Mouse (Mus musculus) skeletal muscle tissue, postnatal 0 days (tissue): ENCODE results near the gene Folh1. TPM values are rescaled to one million over a fixed set of nuclear protein-coding genes. Genes with fewer than 3 reads are reported as not detected.

Experiments used
- polyA plus RNA-seq: library from polyadenylated mRNA; unstranded; fragments of >200 nt; fragmentation: Nextera tagmentation; extraction: Ambion mirVana; gene quantifications from 2 replicates; pipeline ENCODE4 v1.2.1, GENCODE M21; 2015

Gene Folh1
- 0.19 and 0.33 TPM in 2 replicates for polyA plus RNA-seq

DNA sequence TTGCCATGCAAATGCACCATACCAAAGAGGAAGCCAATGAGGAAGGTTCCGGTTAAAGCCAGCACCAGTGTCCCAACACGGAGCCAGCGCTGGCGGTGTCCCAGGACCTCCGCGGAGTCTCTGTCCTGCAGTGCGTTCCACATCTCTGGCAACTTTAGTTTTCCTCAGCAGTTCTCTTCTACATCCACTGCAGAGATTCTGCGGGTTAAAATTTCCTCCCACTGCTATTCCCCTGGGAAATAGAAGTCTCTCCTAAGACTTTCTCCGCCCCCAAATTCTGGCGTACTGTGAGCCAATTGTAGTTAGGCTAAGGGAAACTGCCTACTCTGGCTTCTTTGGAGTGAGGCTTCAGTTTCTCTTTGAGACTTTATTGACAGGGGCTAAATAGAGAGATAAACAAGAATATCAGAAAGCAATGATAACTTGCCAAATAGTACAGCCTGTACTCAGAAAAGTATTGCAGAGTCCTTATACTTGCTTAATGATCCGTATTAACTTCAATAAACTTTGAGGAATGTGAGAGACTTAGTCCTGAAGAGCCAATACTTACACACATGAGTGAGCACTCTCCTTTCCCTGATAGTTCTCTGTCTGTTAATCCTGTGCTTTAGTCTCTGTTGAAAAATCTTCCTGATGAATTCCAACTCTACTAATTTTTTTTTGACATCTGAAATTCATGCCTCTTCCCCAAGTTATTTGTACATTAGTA is at the start of gene Folh1:
Gene Folh1 (minus strand): TSS at position 327 of the 709 bp plus-strand sequence.

DNA sequence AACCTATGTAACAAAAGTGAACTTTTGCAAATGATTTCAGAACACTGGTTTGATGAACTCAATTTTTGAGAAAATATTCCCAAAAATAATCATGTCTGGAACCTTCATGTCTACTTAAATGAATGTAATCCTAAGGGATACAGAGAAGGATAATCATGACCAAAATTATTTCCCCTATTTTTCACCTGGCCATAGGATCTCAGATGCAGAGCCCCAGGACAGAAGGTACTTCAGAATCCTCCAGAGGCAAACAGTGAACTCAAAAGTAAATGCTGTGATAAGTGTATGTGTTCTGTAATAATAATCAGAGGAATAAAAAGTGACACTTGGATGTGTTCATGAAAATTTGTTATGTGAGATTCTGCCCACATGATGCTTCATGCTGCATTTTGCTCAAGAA is 19.0 kb upstream of the Folh1 start, which contains the start of gene Vmn2r77:
Gene Vmn2r77 (plus strand): TSS at position 301 of the 400 bp plus-strand sequence.

DNA sequence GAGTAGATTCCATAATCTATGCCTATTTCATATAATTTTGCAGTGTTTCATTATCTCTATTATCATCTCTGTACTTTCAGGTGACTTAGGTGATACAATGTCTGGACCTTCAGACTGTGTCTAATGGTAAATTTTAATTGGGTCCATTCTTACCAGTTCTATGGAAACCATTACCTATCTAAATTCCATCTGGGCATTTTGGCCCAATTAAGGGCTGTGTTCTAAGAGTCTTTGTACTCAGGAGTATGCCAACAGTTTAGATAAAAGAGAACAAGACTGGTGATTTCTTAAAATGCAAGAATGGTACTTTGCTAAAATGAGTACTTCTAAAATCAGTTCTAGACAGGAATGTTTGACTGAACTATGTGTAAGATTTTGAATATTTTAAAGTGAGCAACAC is 87.7 kb downstream of the Folh1 start, which contains the start of gene Olfr292:
Gene Olfr292 (plus strand): TSS at position 301 of the 400 bp plus-strand sequence.

Other genes starting within 250 kb of the Folh1 start
- not detected in 2 replicates for gene Olfr295, start 192.1 kb downstream of the Folh1 start, polyA plus RNA-seq
- gene Olfr294, start 159.3 kb downstream of the Folh1 start, polyA plus RNA-seq = not detected in 2 replicates
- not detected in 2 replicates for gene Olfr293, start 126.9 kb downstream of the Folh1 start, polyA plus RNA-seq
- gene Olfr292, start 87.6 kb downstream of the Folh1 start, polyA plus RNA-seq = not detected in 2 replicates
- gene Vmn2r77, start 19.1 kb upstream of the Folh1 start, polyA plus RNA-seq = not detected in 2 replicates
- gene Vmn2r78, start 139.2 kb upstream of the Folh1 start, polyA plus RNA-seq = not detected in 2 replicates
- not detected in 2 replicates for gene Vmn2r79, start 220.2 kb upstream of the Folh1 start, polyA plus RNA-seq